Mouse (Mus musculus): ENCODE results near the gene Phf5a.

Gene Phf5a

GRCm38 (mm10) chr15:81847161-81847560 is 24.6 kb downstream of the Phf5a start:
- no peak for DNase-seq

GRCm38 (mm10) chr15:81846755-81847154 is 25.0 kb downstream of the Phf5a start:
- DNase-seq, result peak; percentile 20 to 80

GRCm38 (mm10) chr15:81845724-81846123 is 26.0 kb downstream of the Phf5a start:
- DNase-seq, result peak; percentile 73 to 95

GRCm38 (mm10) chr15:81845033-81845625 is 26.6 kb downstream of the Phf5a start:
- DNase-seq, result peak in 1 of 2 experiments; percentile 49

GRCm38 (mm10) chr15:81842275-81842674 is 29.4 kb downstream of the Phf5a start:
- DNase-seq, result no peak

GRCm38 (mm10) chr15:81840306-81840705 is 31.4 kb downstream of the Phf5a start:
- DNase-seq, result peak in 1 of 2 experiments; percentile 33

- DNase-seq, result peak; percentile 92 to 98
These were observed 32.1 kb downstream of the Phf5a start for GRCm38 (mm10) chr15:81839634-81840033.

- DNase-seq, result peak; percentile 64 to 87
These were observed 33.0 kb downstream of the Phf5a start for GRCm38 (mm10) chr15:81838554-81839235.

GRCm38 (mm10) chr15:81836966-81837920 is 34.5 kb downstream of the Phf5a start:
- peak; percentile 49 to 87 for DNase-seq

GRCm38 (mm10) chr15:81836124-81836821 is 35.4 kb downstream of the Phf5a start:
- DNase-seq, result peak; percentile 91 to 99

GRCm38 (mm10) chr15:81835007-81835880 is 36.5 kb downstream of the Phf5a start:
- DNase-seq, result peak; percentile 67 to 87

- DNase-seq, result peak in 1 of 2 experiments; percentile 84
These were observed 37.4 kb downstream of the Phf5a start for GRCm38 (mm10) chr15:81834171-81834841.

- no peak for DNase-seq
These were observed 38.2 kb downstream of the Phf5a start for GRCm38 (mm10) chr15:81833481-81833880.

- DNase-seq, result peak; percentile 59 to 85
These were observed 39.5 kb downstream of the Phf5a start for GRCm38 (mm10) chr15:81832219-81832618.

GRCm38 (mm10) chr15:81831136-81831825 is 40.4 kb downstream of the Phf5a start:
- DNase-seq, result peak; percentile 96 to 97

GRCm38 (mm10) chr15:81830530-81830929 is 41.2 kb downstream of the Phf5a start:
- DNase-seq, result no peak

- DNase-seq, result no peak
These were observed 42.5 kb downstream of the Phf5a start for GRCm38 (mm10) chr15:81829208-81829580.

- no peak for DNase-seq
These were observed 43.1 kb downstream of the Phf5a start for GRCm38 (mm10) chr15:81828426-81829207.

- DNase-seq, result no peak
These were observed 46.9 kb downstream of the Phf5a start for GRCm38 (mm10) chr15:81824832-81825231.

GRCm38 (mm10) chr15:81822631-81823030 is 49.1 kb downstream of the Phf5a start:
- DNase-seq, result no peak

Data from kidney, postnatal 25 days (tissue).